Mouse (Mus musculus) embryo, embryonic 10.5 days (tissue): ENCODE measurements around the gene Plpp3.

Source experiments
- DNase-seq: peaks from one replicate; pipeline ENCODE4 v3.0.0-alpha.2; 2015; ENCODE audit warnings: low spot score

The Plpp3 gene

DNA sequence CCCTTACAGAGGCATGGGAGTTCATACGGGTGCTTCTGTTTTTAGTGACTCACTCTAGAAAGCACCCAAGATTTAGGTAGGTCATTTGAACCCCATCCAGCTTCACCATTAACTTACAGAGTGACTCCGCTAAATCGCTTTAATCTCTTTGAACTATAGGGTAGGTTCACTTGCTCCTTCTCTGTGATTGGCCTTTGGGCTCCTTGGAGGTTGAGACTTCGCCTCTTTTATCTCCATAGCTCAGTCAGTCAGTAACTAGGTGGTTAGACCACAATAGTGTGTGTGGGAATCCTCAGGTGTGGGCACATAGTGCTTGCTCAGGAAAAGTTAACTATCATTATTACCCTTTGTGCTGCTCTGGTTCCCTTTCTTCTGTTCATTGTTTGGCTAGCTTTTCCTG is 33.7 kb downstream of the Plpp3 start:
- DNase-seq = no peak

DNA sequence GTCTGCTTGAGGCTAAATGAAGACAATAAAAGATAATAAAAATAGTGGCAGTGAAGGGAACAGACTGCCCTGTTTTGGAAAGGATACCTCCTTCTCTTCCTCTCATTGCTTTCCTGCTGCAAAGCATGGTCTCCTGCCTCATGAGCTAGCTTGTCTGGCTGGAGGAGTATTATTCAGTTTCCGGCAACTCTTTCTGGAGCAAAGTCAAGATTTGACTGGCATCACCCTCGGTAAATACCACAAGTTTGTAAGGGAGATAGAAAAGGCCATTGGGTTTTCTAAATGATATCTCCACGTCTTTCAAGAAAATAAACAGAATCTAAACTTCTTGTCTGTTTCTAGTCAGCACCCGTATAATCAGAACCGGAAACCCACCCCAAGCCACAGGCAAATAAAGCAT is 34.4 kb downstream of the Plpp3 start:
- DNase-seq = no peak

DNA sequence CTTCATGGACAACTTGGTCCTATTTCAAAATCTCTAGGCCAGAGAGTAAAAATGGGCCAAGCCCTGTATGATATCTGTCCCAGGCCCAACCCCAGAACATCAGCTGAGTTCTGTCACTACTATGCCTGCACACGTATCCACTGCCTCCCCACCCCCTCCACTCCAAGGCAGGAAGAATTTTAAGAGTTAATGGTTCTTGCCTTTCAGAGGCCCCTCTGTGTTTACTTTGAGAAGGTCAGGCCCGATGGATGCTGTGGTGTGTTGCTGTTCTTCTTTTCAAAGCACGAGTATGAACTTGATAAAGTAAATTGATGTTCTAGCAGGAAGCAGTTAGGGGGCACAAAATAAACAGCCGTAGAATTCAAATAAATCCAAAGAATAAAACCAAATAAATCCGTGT is 35.5 kb downstream of the Plpp3 start:
- DNase-seq = peak; percentile 43

DNA sequence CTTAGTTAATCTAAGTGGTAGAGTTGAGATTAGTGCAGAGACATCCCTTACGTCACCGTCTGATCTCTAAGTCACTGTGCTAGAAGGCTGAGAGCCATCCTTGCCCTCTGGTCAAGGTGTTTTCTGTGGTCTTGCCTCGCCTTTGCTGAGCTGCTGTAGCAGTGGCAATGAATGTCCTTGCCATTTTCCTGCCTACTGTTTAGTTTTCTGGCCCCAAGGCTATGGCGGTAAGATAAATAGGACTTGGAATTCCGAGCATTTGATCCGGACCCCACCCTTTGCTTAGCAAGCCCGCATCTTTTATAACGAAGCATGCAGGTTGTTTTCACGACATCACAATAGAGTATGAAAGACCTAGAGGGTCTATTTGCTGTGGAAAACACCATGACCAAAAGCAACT is 38.1 kb downstream of the Plpp3 start:
- DNase-seq = no peak

DNA sequence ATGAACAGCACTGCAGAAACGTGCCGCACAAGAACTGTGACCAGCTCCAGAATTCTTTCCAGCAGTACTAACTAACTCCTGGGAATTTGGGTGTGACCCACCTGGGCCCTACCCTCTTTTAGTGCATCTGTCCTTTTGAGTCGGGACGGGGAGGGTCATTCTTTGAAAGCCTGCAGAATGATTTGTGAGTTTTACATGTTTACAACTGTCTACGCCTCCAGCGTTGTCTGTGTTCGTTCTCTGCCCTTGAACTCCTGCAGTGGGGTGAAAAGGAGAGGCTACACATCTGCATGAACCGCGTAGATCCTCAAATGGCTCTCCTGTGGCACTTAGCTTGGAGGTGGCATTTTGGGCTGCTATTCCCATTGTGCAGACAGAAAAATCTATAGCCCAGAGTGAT is 39.0 kb downstream of the Plpp3 start:
- DNase-seq = no peak

DNA sequence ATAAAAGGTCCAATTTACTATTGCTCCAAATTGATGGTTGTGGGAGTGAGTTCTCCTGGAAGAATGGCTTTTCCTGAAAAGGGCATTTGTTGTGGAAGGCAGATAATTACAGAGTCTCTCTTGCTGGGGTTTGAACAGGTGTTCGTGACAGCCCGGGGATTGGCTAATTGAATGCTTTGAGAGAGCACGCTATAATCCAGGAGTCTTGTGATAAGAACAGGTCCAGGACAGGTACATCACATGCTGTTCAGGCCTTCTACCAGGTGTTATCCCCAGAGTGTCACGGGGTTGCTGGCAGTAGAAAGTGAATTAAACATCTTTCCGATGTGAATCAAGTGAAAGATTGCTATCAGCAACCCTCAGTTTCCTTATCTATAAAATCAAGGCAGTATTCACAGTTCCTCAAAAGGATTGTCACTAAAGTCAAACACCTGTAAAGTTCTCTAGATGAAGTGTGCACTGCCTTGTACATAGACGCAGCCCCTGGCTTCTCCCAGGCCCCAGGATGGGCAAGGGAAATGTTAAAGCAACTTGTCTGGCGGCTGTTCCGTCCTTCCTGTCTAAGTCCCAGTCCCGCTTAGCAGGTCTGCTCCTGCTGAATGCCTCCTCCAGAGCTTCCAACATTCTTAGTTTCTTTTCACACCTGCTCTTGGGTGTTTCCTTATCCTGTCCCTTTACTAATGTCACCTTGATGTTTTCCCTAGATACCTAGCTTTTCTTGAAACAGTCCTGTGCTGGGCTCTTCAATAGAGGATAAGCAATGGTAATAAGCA is 40.0 kb downstream of the Plpp3 start:
- no peak for DNase-seq

DNA sequence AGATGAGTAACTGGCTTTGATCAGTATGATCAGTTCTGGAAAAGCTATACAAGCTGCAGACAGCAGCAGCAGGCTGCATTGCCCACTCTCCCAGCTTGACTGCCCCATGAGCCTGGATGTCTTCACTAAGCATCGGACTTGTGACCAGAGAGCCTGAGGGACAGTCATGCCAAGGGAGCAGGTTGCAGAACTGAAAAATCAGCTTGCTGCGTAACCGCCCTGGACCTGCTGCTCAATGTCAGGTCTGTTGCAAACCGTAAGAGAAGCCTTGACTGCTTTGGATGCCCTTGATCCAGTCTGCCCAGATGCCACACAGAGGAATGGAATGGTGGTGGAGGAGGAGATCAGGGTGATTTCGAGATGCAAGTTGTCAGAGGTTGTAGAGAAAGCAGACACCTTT is 41.5 kb downstream of the Plpp3 start:
- no peak for DNase-seq

DNA sequence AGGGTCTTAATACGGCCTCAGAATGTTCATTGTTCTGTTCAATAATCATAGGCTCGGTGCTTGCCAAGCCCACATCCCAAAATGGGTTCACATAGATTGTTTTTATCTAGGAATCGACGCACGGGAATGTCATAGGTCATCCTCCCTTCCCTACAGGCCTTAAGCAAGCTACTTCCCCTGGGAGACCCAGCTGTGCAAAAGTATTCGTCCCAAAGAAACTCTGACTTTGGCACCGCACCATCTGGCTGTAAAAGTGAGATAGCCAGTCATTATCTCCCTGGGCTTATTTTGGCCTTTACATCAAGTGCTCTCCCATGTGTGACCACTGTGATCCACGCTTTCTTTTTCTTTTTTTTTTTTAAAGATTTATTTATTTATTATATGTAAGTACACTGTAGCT is 42.2 kb downstream of the Plpp3 start:
- DNase-seq = no peak

DNA sequence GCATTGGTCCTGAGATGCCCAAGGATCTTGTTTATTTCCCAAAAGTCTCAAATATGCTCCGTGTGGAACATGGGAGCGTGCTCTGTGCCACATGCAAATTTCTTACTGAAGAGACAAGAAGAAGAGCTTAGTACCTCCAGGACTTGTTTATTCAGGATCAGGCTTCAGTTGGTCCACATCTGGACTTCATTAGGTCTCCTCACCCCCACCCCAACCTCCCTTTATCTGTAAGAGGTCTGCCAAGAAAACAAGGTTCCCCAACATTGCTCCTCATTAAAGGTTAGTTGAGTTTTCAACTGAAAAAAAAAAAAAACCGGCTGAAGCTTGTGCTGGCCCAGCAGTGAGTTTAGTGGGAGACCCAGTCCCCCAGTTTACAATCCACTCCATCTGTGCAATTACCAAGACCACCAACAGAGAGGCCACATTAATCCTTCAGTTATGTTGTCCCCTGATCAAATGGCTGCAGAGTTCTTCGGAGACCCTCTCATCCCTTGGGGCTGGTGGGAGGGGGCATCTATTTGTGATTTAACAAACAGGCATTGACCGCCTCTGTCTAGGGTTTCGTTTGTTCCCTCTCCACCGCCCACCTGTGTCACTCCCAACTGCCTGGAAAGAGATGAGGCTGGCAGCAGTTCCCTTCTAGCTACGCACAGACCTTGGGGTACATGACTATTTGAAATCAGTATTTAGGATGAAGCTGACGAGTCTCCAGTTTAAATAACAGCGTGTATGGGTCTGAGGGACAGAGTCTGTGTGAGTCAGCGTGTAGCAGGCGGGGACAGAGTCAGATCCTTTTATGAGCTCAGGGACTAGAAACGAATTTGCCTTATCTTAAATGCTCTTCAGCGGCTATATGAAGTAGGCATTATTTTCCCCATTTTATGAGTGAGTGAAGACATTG is 43.7 kb downstream of the Plpp3 start:
- peak; percentile 73 for DNase-seq

DNA sequence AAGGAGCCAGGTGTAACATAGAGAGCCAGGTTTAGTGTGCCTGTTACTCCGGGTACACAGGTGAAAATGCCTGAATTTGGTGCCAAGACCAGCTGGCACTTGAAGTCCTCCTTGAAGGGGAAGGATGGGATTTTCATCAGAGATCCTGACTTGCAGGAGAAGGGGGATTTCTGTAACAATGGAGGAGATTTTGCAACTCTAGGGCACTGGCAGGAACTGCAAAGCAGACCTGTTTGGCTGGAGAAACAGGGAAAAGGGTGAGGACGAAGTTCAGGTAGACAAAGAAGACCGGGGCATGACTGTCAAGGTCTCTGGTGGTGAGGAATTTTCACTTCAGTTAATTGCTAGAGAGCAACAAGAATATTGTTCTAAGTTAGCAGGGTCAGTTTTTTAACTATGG is 45.3 kb downstream of the Plpp3 start:
- no peak for DNase-seq

DNA sequence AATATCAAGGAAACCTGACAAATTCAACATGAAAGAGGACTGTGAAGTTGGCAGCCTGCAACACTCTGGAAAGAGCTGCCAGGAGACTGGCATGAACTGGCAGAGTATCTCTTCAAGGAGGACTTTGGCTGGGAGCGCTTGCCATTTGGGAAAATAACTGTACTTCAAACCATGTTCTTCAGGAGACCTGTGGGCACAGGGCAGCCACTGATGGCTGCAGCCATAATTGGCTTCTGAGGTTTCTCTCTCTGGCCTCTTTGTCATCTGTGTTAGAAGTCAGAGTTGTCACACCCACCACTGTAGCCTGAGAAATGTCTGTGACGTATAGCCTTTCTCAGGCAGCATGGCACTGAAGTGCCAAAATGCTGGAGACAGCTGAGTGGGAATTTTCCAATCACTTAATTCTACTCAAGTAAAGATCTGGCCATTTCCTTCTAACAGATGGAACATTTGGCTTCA is 46.2 kb downstream of the Plpp3 start:
- no peak for DNase-seq

DNA sequence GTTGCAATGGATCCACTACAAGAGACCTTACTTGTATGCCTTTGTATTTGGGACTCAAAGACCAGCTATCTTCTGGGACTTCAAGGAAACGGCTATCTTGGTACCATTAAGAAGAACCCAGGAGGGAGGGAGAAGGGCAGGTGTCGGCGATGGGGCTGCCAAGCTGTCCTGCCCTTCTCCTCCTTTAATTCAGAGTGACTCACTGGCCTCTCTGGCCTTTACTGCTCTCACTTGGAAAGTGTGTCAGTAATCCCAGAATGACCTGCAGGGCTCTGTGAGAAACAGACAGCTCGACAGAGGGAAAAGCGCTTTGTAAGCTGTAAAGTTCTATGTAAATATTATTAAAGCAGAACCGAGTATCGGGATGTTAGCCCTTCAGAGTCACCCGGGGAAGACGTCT is 46.9 kb downstream of the Plpp3 start:
- DNase-seq = no peak

DNA sequence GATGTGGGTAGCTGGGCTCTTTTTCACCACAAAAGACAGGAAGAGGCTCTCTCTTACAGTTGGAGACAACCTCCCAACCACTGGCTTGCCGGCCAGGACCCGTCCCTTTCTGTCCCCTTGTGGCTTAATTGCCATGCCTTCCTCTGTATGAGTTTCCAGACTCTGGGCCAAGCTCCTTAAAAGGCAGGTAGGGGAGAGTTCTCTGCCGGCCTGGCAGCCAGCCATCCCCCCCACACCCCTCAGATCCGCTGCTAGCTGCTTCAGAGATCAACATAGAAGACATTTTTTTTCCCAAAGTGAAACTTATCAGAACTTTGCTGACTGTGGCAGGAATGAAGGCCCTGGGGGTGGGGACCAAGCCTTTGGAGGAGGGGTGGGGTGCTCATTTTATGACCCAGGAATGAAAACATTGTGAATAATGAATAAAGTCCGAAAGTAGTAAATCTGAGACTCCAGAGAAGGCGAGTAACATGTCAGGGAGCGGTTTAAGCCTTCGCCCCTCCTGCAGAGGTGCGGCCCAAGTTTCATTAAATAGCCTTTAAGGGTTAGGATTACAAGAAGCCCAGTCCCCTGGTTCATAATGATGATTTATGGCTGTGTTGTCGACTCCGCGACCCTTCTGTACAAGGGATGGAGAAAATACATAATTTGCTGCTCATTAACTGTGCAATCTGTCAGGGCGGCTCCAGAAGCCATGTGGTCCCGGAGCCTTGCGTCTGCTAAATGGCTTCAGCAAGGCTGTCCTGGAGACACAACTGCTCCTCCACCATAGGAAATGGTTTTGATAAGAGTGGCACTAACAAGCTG is 48.1 kb downstream of the Plpp3 start:
- DNase-seq = peak; percentile 68

DNA sequence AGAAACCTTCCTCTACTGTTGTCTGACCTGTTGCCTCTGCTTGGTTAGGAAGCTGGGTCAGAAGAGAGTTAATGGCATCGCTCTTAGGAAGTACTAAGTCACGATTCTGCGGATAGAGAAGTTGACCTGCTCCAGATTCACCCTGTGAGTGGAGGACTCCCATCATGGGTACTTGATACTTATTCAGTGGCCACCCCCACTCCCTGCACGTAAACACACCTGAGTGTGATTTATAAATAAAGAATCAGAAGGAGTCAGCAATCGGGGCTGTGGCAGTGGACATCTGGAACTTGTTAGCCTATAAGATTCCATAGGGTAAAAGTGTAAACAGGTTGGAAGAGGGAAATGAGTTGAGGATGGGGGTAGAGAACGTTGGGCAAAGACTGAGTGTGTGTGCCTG is 49.0 kb downstream of the Plpp3 start:
- peak; percentile 58 for DNase-seq

DNA sequence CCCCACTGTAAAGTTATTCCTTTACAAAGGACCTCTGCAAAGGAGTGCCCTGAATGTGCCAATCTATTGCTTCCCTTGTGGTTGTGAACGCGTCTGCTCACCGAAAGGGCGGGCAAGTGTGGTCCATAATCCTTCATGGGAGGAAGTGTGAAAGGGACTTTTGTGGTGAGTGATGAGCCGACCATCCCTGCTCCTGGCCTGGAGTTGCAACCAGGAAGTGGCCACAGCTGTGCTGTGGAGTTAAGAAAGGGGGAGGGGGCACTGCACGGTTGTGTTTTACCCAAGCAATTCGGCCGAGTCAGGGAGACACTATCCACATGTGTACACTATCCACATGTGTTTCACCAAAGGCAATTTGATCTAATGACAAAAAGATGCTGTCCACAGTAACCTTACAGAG is 49.8 kb downstream of the Plpp3 start:
- DNase-seq = peak; percentile 68

DNA sequence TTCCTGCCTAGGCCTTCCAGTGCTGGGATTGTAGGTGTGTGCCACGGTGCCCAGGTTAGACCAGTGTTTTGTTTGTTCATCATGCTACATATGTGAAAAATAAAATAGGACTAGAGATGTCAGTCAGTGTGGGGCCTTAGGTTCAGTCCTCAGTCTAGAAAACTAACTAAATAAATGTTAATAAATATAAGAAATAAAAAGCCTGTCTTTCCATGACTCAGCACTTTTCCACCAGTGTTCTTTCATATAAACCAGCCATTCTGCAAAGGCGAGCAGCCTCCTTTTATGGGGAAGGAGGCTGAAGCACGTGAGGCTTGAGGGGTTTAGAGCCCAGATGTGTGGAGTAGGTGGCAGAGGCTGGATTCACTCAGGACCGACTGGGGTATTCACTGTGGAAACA is 50.5 kb downstream of the Plpp3 start:
- no peak for DNase-seq

DNA sequence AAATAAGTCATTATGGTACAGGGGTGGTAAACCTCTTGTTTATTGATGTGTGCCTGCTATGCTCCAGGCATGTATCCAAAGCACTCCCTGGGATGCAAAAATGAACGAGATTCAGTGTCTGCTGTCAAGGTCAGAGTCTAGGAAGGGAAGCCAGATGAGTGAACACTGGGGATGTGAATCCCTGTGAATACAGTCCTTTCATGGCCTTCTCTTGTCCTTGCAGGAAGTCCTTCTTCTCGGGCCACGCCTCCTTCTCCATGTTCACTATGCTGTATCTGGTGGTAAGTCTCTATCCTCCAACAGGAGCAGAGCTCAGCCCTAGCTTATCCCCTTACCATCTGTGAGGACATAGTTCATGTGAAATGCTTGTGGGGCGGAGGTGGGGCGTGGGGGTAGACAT is 51.8 kb downstream of the Plpp3 start:
- no peak for DNase-seq

DNA sequence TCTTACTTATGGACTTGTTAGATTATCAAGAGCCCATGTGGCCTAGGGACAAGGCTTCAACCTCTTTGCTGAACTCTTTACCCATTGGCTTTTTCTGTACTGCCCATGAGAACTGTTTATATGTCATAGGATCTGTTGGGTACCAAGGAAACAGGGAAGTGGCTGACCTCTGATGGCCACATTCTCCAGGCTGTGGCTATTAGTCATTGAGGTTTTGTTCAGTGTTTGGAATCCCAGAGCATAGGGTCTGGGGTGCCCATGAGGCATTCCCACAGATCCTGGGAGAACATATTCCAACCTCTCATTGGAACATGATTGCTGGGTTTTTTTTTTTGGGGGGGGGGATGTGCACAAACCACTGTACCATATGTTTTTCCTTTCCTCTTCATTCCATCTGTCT is 56.2 kb downstream of the Plpp3 start:
- DNase-seq = no peak

DNA sequence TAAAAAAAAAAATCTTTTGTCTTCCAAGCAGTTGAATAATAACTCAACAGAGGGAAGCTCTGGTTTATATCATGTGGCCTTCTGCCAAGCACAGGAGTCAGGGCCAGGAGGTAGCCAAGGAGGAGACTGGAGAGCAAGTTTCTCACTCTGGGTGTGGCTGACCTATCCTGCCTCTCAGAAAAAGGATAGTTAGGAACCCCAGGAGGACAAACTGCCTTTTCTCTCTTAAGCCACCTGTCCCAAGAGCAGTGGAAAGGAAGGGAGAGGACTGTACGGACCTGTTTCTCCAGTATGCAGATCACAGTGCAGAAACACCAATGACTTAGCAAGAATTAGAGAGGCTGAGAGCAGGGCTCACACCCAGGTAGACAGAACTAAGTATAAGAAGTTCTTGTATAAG is 57.3 kb downstream of the Plpp3 start:
- no peak for DNase-seq

DNA sequence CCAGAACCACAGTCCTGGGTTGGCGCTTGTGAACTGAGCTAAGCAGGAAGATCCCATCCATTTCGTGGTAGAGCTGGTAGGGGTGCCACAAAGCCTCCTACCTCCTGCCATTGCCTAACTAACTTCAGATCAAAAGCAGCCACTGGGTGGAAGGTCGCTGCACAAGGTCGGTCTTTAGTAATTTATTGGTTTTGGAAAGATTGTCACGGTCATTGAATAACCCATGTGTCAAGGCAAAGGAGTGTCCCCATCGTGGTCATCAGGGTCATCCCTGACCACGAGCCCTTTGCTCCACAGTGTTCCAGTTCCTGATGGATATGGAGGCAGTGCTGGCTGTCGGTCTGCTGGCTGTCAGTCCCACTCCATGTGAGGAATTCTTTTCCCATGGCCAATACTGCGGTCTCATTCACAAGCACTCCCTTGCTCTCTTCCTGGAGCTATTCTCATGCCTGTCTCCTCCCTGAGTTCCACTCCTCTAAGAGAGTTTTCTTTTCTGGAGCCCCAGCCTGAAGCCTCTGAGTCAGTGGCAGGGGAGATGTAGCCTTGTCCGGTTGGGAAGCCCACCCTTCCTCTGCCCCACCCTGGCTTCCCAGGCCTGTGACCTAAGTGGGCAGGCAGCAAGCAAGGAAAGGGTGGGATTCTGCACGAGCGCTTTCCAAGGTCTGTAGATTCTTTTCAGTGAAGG is 58.7 kb downstream of the Plpp3 start:
- no peak for DNase-seq

DNA sequence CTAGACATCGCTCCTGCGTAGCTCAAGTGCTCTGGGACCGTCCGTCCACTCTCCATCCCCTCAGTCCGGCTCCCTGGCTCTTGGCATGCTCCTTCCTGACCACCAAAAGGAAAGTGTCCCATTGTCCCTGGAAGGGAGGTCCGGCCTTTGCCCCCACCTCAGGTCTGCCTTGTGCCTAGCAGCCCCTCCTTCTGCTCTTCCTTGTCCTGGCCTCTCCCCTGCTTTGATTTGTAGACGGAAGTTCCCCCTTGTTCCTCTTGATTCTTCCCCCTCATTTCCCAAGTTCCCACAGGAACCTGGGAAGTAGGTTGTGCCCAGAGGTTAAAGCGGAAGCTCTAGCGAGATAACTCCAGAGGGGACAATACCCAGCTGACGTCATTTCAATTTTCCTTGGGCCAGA is 61.1 kb downstream of the Plpp3 start:
- no peak for DNase-seq

DNA sequence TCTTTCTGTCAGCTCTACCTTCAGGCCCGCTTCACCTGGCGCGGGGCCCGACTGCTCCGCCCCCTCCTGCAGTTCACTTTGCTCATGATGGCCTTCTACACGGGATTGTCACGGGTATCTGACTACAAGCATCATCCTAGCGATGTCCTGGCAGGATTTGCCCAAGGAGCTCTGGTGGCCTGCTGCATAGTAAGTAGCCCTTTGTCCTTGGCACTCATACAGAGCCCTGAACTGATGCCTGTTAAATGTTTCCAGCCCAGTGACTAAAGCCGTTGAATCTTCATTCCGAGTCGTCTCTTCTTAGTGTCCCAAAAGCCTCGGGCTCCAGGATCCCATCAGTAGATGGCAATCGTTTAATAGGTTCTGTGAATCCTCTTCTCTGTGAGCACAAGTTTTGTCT is 62.2 kb downstream of the Plpp3 start:
- no peak for DNase-seq
